Mouse (Mus musculus) urinary bladder, postnatal 4 days (tissue): ENCODE data around the gene Gstp2.

Experiments used
- DNase-seq, 2 experiments: peaks; one replicate each; pipeline ENCODE4 v3.0.0; 2021 to 2022; ENCODE audit warnings: low spot score in 2 of 2

The Gstp2 gene

DNA sequence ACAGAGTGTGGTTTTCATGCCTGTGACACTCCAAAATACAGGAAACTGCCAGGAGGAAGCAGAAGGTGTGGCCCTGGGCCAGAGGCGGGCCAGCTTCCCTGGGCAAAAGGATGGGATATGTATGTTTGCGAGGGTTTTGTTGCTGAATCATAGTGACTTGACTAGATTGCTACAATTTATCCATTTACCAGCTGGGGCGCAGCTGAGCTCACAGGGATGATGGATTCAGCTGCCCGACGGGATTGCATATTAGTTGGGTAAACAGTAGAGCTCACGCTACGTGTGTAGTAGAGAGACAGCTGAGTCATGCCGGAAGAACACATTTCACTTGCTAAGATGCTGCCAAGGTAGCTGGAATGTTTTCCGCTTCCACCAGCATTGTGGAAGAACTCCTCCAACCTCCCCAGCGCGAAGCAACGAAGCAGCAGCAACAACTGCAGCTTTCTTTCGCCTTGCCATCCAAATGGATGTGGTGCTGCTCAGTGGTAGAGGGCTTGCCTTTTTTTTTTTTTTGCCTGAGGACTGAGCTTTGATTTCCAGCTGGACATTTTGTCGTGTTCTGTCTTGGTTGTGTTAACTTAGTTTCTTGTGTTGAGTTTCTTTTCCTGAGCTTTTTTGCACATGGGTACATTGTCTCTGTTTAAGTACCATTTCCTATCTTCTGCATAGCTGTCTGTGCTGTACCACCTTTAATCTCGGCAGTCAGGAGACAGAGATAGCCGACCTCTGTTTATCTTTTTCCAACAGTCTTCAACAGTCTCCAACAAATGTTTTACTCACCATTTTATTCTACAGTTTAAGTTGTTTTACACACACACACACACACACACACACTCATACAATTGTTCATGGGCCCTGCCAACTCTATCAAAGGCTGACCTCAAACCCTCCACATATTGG, at the start of gene Gstp2:
Gene Gstp2 (minus strand): TSS at position 58 of the 900 bp plus-strand sequence.
- DNase-seq: peak; percentile 72 to 75

GRCm38 (mm10) chr19:4094774-4095303, 49.0 kb upstream of the Gstp2 start:
- no peak for DNase-seq

GRCm38 (mm10) chr19:4094348-4094747, 48.5 kb upstream of the Gstp2 start:
- DNase-seq: no peak

GRCm38 (mm10) chr19:4093772-4094171, 47.9 kb upstream of the Gstp2 start:
- no peak for DNase-seq

DNA sequence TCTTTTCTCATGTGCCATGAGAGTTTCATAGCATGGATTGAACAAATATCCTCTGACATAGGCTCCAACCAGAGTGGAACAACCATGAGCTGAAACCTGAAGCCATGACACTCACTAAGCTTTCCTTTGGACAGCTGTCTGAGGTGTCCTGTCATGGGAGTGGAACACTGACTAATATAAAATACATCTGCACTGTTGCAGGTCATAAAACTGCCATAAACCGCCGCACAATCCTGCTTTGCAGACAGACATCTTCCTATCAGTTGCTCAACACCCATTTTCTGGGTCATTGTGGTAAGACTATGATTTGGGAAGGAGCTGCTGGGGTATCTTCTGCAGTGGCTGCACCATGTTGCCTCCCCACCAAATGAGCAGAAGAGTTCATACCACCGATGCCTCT, 46.9 kb upstream of the Gstp2 start:
- DNase-seq: no peak

- no peak for DNase-seq
These were observed 45.6 kb upstream of the Gstp2 start for GRCm38 (mm10) chr19:4091383-4091782.

- DNase-seq: no peak
These were observed 44.6 kb upstream of the Gstp2 start for GRCm38 (mm10) chr19:4090446-4090845.

DNA sequence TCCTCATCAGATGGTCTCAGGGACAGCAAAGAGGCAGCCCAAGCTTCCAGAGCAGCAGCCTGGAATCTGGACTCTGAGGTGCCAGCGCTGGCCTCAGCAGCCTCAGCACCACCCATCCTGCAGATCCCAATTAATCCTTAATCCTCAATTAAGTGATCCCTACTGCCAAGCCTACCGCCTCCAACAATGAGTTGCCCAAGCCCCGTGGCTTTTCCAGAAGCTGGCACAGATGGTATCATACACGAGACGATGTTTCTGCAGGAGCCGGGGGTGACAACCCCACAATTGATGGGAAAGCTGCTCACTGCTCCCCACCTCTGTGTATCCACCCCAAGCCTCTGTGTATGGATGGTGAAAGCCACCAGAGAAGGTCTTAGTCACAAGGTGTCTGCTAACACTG, 43.3 kb upstream of the Gstp2 start:
- DNase-seq: no peak

DNA sequence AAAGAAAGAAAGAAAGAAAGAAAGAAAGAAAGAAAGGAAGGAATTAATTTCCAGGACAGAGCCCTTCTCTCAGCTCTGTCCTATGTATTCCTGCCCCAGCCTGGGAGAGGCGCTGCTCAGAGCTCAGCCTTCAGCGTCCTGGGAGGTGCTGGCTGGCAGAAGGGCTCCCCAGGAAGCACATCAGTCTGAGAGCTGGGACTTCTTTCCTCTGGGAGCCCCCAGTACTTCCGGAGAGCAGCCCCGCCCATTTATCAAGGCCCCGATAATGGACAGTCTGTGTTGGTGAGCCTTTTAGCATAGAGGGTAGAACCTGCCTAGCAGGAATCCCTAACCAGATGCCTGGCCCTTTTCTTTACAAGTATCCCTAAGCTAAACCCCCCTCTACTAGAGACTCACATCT, 42.3 kb upstream of the Gstp2 start:
- no peak for DNase-seq

DNA sequence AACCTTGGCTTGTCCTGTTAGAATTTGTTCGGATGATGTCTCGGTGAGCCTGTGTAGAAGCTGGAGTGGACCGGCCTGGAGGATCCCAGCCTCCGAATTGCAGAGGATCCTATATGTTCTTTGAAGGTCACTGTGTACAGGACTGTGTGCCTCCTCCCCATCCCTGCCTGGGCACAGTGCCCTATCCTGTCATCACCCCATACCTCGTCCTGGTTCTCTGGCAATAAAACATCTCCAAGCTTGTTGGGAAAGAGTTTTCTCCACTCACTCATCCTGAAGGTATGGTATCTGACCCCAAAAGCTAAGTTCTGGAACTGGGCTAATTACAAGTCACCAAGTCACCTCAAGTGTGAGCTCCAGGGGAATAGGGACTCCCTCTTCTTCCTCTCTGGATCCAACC, 41.3 kb upstream of the Gstp2 start:
- DNase-seq: no peak

- DNase-seq: no peak
These were observed 40.3 kb upstream of the Gstp2 start for GRCm38 (mm10) chr19:4086156-4086555.

DNA sequence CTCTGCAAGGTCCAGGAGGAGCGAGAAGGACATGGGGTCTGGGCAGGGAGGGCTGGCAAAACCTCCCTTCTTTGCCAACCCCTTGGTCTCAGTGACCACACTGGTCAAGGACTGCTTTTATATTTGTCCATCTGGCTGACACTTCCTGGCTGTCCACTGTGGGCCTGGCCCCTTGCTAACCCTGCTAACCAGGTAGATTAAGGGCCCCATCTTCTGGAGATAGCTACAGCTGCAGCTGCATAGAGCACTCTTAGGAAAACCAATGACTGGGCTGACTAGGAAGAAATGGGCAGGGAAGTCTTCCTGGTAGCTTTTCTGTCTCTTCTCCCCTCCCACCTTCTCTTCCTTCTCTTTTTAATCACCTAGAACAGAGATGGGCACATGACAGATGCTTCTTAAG, 39.2 kb upstream of the Gstp2 start:
- no peak for DNase-seq

DNA sequence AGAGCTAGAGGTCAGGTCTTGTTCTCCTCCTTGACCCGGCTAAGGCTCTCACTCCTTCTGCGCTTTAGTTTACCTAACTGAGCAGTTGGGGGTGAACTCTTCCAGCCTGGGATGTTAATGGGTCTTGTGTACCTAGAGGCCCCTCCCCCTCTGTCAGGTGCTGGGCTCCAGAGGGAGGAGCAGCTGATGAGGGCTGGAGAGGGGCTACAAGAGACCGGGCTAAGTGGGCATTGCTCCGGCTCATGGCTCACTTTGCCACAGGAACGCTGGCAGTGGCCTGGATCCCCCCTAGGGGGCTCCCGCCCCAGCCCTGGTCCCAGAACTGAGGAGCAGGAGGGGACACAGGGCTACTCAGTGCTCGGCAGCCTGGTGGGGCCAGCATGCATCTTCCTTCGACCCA, 38.0 kb upstream of the Gstp2 start:
- DNase-seq: no peak

GRCm38 (mm10) chr19:4083316-4083715, 37.5 kb upstream of the Gstp2 start:
- DNase-seq: no peak

- no peak for DNase-seq
These were observed 36.6 kb upstream of the Gstp2 start for GRCm38 (mm10) chr19:4082219-4082965.

DNA sequence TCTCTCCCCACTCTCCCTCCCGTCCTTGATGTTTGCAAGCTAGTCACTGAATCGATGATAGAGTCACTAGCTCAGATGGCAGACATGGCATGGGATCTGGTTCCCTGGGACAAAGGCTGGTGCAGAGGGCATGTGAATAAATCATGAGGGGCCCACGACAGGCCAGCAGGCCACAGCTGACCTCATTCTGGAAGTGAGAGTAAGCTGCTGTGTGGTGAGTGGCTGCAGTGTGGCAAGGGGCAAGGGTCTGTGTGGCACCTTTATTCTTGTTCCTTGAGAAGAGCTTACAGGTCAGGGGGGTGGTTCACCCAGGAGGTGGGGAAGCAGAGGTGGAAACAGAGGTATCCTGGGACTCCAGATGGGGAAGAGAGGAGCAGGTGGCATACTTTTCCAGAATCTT, 35.6 kb upstream of the Gstp2 start, which contains the start of gene Cabp2:
Gene Cabp2 (plus strand): TSS at position 185 of the 400 bp plus-strand sequence.
- DNase-seq: no peak

DNA sequence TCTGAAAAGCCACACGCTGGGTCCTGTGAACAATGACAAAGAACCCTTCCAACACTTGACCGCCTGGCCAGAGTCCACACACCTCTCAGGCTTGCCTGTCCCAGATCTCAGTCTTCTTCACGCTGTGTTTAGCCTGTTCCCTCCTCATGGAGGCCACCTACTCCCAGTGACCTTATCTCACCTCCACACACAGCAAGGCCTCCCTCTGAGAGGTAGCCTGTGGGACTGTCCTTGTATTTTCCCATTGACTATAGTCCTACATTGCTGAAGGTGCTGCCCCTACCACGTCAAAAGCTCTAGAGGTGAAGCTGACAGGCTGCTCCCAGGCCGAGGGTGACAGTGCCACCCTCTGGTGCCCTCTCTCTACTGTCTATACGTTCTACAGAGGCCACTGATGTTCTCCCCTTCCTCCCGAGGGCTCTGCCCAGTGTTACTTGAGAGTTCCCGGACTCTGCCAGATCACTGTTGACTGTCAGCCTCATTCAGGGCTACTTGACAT, 34.7 kb upstream of the Gstp2 start:
- no peak for DNase-seq

DNA sequence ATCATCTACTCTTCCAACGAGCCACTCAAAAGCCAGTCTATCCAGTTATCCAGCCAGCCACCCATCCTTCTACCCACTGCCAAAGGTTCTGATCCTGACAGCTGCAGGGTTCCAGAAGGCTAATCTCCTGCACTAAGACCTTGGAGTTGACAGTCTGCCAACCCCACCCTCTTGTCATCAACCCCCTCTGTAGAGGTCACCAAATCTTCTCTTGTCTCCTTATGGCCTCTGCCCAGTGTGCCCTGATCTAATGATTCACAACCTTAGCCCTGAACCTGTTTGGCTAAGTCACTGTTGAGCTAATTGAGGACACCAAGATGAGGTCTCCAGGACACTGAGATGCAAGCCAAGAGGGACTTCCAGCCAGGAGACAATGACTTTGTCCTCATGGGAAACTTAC, 33.8 kb upstream of the Gstp2 start:
- DNase-seq: no peak

- DNase-seq: no peak
These were observed 29.7 kb upstream of the Gstp2 start for GRCm38 (mm10) chr19:4075531-4075930.

GRCm38 (mm10) chr19:4072706-4073424, 27.0 kb upstream of the Gstp2 start:
- no peak for DNase-seq

DNA sequence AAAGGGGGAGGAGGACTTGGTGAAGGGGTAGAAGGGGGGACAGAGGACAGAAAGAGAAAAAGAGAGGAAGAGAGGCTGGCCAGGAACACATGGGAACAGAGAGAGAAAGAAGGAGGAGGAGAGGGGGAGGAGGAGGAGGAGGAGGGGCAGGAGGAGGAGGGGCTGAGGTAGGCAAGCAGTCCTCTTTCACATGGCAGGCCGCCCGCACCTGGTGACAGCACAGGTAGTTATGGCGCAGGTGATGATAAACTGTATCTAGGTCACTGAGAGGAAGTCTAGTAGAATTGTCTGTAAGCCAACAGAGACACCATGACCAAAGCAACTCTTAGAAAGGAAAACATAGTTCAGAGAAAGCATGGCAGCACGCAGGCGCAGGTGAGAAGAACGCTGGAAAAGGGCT, 25.6 kb upstream of the Gstp2 start:
- no peak for DNase-seq

- no peak for DNase-seq
These were observed 24.9 kb upstream of the Gstp2 start for GRCm38 (mm10) chr19:4070756-4071155.
